Mouse (Mus musculus) liver, embryonic 14.5 days (tissue): ENCODE measurements at regions not wholly inside any gene's neighbourhood (a gene's known extent, or its start where the extent isn't known, plus 50 kb on each side); places are given as distances from the start of the nearest gene placed in this dataset.

ENCODE experiments used
- CTCF ChIP-seq: IDR thresholded peaks from 2 replicates; pipeline ENCODE4 v1.5.1; 2016; ENCODE audit warnings: antibody characterized with exemption, low read depth, control low read depth
- EP300 ChIP-seq: IDR thresholded peaks from 2 replicates; pipeline ENCODE4 v1.6.1; 2016; ENCODE audit warnings: antibody characterized with exemption, low read depth

GRCm38 (mm10) chr17:75916590-75916989, 364.8 kb upstream of the Fam98a start:
- TF ChIP-seq CTCF (no peak), EP300 (no peak)
